Mouse (Mus musculus): ENCODE measurements around the gene Mbd6. TPM values are rescaled to one million over a fixed set of nuclear protein-coding genes. Genes with fewer than 3 reads are reported as not detected.

The Mbd6 gene
- total and polyA plus RNA-seq, 3 experiments: 19.2 to 22.3 (median 20.4) TPM

DNA sequence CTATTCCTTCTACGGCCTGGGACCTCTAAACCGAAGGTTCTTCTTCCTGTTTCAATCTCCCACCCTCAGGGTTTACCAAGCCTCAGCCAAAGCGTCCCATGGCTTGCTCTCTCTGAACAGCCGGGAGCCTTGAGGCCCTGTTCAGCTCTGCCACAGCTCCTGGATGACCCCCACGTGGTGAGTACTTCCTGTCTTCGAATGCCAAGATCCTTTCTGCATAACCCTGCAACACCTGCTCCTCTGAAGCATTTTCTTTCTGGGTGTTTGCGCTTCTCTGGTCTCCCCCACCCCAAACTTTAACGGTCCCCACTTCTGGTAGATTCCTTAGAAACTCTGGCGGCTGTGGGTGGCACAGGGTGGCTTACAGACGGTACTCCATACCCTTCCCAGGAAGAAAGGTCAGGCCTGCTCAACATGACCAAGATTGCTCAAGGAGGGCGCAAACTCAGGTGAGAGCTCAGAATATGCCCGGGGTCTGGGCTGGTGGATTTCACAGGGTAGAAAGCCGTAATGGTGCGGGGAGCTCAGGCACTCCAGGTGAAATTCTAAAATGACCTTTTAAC, 36.7 kb upstream of the Mbd6 start:
- no peak for DNase-seq
- Histone ChIP-seq H3K9ac (ENCODE audit: low read depth, low read length) (no peak overlapping the region), H3K27me3 (ENCODE audit: control insufficient read depth, insufficient read depth, low read length) (0 out of 2 replicates have a peak, but pooled peaks cover 2% of the 10 kb centered on the region), H3K27ac (no peak overlapping the region), H3K4me3 (no peak overlapping the region; the same call in 1 of the 2 replicates), H3K36me3 (ENCODE audit: control insufficient read depth, insufficient read depth, low read length) (no peaks in the 10 kb centered on the region), H3K79me2 (replicated peaks; ENCODE audit: control insufficient read depth, insufficient read depth, low read length) (no peaks in the 10 kb centered on the region), H3K4me1 (ENCODE audit: control insufficient read depth, insufficient read depth, low read length) (no peaks in the 10 kb centered on the region)
- WGBS: 53% methylated on average over 14 of the region's 14 CpGs
- no peak for TF ChIP-seq CTCF (IDR thresholded peaks at IDR 0.05)
- intact Hi-C loops (cut with DNase I): loop anchor here (5.0 kb wide), 1 partner anchor 153 kb away; no protein-coding TSS in a partner anchor

- TF ChIP-seq EP300 (IDR thresholded peaks at IDR 0.05; ENCODE audit: insufficient read depth, low read depth, low read length) (no peak), POLR2A (IDR thresholded peaks at IDR 0.05; ENCODE audit: insufficient read depth, low read depth, low read length) (no peak), CTCF (IDR thresholded peaks at IDR 0.05) (peak; percentile 60)
- WGBS: 17% methylated on average over 7 of the region's 7 CpGs
- Histone ChIP-seq H3K9ac (ENCODE audit: low read depth, low read length) (no peak overlapping the region), H3K4me3 (no peak overlapping the region), H3K4me1 (ENCODE audit: control insufficient read depth, insufficient read depth, low read length) (no peaks in the 10 kb centered on the region), H3K79me2 (replicated peaks; ENCODE audit: control insufficient read depth, insufficient read depth, low read length) (no peaks in the 10 kb centered on the region), H3K27ac (no peak overlapping the region), H3K27me3 (ENCODE audit: control insufficient read depth, insufficient read depth, low read length) (0 out of 2 replicates have a peak, but pooled peaks cover 2% of the 10 kb centered on the region), H3K36me3 (ENCODE audit: control insufficient read depth, insufficient read depth, low read length) (no peaks in the 10 kb centered on the region)
- intact Hi-C loops (cut with DNase I): no loop called here
- peak; percentile 48 to 54 for DNase-seq
These were observed 35.7 kb upstream of the Mbd6 start for GRCm38 (mm10) chr10:127324495-127324894.

- H3K27ac ChIP-seq: peak overlapping the region; percentile 38; the same call in 1 of the 2 replicates
- H3K27me3 ChIP-seq (ENCODE audit: control insufficient read depth, insufficient read depth, low read length): 0 out of 2 replicates have a peak, but pooled peaks cover 2% of the 10 kb centered on the region
- intact Hi-C loops (cut with DNase I): no loop called here
- 59% methylated on average over 17 of the region's 17 CpGs for WGBS
- H3K79me2 ChIP-seq (replicated peaks; ENCODE audit: control insufficient read depth, insufficient read depth, low read length): no peaks in the 10 kb centered on the region
- H3K36me3 ChIP-seq (ENCODE audit: control insufficient read depth, insufficient read depth, low read length): no peaks in the 10 kb centered on the region
- TF ChIP-seq EP300 (IDR thresholded peaks at IDR 0.05; ENCODE audit: insufficient read depth, low read depth, low read length): no peak
- no peak for TF ChIP-seq CTCF (IDR thresholded peaks at IDR 0.05)
- no peak for TF ChIP-seq POLR2A (IDR thresholded peaks at IDR 0.05; ENCODE audit: insufficient read depth, low read depth, low read length)
- peak in 1 of 2 experiments; percentile 63 for DNase-seq
- H3K4me1 ChIP-seq (ENCODE audit: control insufficient read depth, insufficient read depth, low read length): no peaks in the 10 kb centered on the region
- no peak overlapping the region for H3K4me3 ChIP-seq
- H3K9ac ChIP-seq (ENCODE audit: low read depth, low read length): no peak overlapping the region
These were observed 34.5 kb upstream of the Mbd6 start for GRCm38 (mm10) chr10:127323131-127323855.

DNA sequence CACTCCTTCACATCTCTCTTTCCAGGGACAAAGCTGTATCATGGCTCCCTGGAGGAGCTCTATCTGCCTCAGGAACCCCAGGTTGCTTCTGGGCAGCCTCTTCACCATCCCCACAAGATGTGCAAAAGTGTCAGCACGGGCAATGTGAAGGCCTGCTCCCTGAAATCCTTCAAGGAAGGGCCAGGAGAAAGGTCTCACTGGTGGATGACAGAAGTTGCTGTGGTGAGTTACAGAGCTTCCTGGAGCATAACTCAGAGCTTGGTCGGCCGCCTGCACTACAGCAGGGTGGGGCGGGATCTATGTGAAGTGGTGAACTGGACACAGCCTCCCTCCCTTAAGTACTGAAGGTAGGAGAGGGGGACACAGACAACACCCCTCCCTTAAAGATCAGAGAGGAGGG, 33.9 kb upstream of the Mbd6 start:
- Histone ChIP-seq H3K79me2 (replicated peaks; ENCODE audit: control insufficient read depth, insufficient read depth, low read length) (no peaks in the 10 kb centered on the region), H3K36me3 (ENCODE audit: control insufficient read depth, insufficient read depth, low read length) (no peaks in the 10 kb centered on the region), H3K27ac (no peak overlapping the region), H3K27me3 (ENCODE audit: control insufficient read depth, insufficient read depth, low read length) (0 out of 2 replicates have a peak, but pooled peaks cover 2% of the 10 kb centered on the region), H3K4me3 (no peak overlapping the region), H3K4me1 (ENCODE audit: control insufficient read depth, insufficient read depth, low read length) (no peaks in the 10 kb centered on the region), H3K9ac (ENCODE audit: low read depth, low read length) (no peak overlapping the region)
- TF ChIP-seq CTCF (IDR thresholded peaks at IDR 0.05) (no peak), POLR2A (IDR thresholded peaks at IDR 0.05; ENCODE audit: insufficient read depth, low read depth, low read length) (no peak), EP300 (IDR thresholded peaks at IDR 0.05; ENCODE audit: insufficient read depth, low read depth, low read length) (no peak)
- DNase-seq: no peak
- WGBS: 65% methylated on average over 4 of the region's 4 CpGs
- intact Hi-C loops (cut with DNase I): no loop called here

DNA sequence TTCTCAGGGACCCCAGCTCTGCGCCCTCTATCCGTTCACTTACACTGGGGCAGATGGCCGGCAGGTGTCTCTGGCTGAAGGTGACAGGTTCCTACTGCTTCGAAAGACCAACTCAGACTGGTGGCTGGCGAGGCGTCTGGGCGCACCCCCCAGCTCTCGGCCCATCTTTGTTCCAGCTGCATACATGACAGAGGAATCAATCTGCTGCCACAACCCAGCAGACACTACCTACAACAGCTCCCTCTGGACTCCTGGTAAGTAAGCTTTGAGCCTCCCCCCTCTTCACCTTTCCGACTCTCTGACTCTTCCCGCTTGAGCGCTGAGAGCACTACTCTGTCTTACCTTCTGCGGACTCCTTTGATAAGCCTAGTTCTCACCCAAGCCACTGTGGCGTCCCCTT, 33.4 kb upstream of the Mbd6 start:
- TF ChIP-seq EP300 (IDR thresholded peaks at IDR 0.05; ENCODE audit: insufficient read depth, low read depth, low read length) (no peak), POLR2A (IDR thresholded peaks at IDR 0.05; ENCODE audit: insufficient read depth, low read depth, low read length) (no peak), CTCF (IDR thresholded peaks at IDR 0.05) (no peak)
- 69% methylated on average over 13 of the region's 13 CpGs for WGBS
- no peak for DNase-seq
- Histone ChIP-seq H3K4me1 (ENCODE audit: control insufficient read depth, insufficient read depth, low read length) (no peaks in the 10 kb centered on the region), H3K79me2 (replicated peaks; ENCODE audit: control insufficient read depth, insufficient read depth, low read length) (no peaks in the 10 kb centered on the region), H3K36me3 (ENCODE audit: control insufficient read depth, insufficient read depth, low read length) (no peaks in the 10 kb centered on the region), H3K9ac (ENCODE audit: low read depth, low read length) (no peak overlapping the region), H3K27me3 (ENCODE audit: control insufficient read depth, insufficient read depth, low read length) (0 out of 2 replicates have a peak, but pooled peaks cover 2% of the 10 kb centered on the region), H3K27ac (no peak overlapping the region), H3K4me3 (no peak overlapping the region)
- intact Hi-C loops (cut with DNase I): no loop called here

DNA sequence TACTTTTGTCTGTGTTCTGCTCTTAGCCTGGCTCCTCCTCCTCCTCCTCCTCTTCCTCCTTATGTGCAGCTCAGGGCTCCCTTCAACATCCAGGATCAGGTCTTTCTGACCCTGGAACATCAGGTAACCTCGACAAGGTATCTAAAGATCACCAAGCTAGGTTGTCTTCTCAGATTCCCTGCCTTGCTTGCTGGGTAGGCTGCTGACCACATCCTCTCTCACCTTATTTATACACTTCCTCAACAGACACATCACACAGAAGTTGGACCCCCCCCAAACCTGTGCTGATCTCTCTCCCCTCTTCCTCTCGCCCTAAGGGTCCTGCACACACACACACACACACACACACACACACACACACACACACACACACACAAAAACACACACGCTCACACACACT, 32.8 kb upstream of the Mbd6 start, which contains the start of gene Arhgap9:
TSS of gene Arhgap9 (plus strand) at position 344 of the 400 bp plus-strand sequence.
- Histone ChIP-seq H3K79me2 (replicated peaks; ENCODE audit: control insufficient read depth, insufficient read depth, low read length) (no peaks in the 10 kb centered on the region), H3K9ac (ENCODE audit: low read depth, low read length) (no peak within 1 kb of the TSS), H3K4me1 (ENCODE audit: control insufficient read depth, insufficient read depth, low read length) (no peaks in the 10 kb centered on the region), H3K27me3 (ENCODE audit: control insufficient read depth, insufficient read depth, low read length) (0 out of 2 replicates have a peak, but pooled peaks cover 2% of the 10 kb centered on the region), H3K36me3 (ENCODE audit: control insufficient read depth, insufficient read depth, low read length) (no peaks in the 10 kb centered on the region), H3K4me3 (no peak within 1 kb of the TSS), H3K27ac (no peak within 1 kb of the TSS)
- no peak for TF ChIP-seq POLR2A (IDR thresholded peaks at IDR 0.05; ENCODE audit: insufficient read depth, low read depth, low read length)
- no peak for TF ChIP-seq CTCF (IDR thresholded peaks at IDR 0.05)
- no peak for TF ChIP-seq EP300 (IDR thresholded peaks at IDR 0.05; ENCODE audit: insufficient read depth, low read depth, low read length)
- intact Hi-C loops (cut with DNase I): no loop called here
- no peak for DNase-seq
- WGBS: 72% methylated on average over 3 of the region's 3 CpGs

Data from heart, adult 2 months (tissue).